Mouse (Mus musculus) ovary, postnatal 10 days (tissue): ENCODE results near the gene Tbc1d1.
A peak's percentile ranks its signal among the peaks of the same experiment; 100 is the strongest.

Experiments
- DNase-seq: peaks from one replicate; pipeline ENCODE4 v3.0.0; 2022; ENCODE audit warnings: low spot score

Tbc1d1 gene

DNA sequence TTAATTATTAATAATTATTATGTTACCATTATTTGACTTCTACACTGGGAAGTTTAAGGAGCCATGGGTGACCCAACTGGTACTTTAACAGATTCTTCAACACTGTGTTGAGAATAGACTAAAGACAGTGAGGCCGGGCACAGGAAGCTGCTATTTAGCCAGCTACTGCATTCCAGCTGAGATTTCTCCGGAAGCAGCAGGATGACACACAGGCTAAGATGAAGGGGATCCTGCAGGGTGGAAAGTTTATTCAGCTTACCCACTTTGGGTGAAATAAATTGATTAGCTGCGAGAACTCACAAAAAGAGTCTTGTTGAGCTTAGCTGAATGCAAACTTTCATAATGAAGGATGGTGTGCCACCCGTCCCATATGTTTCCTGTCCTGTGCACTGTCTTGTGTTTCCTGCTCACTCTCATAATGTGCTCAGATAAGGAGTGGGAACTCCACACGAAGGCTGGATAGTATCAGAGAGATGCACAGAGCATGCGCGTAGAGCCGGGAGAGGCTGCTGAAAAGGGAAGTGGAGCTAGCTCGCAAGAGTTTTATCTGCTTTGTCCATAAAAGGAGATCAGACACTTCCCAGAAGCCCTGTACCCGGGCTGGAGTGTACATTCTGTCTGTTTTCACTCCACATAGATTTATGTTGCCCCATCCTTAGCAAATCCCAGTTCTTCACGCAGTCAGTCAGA, at the start of gene Tbc1d1:
Tbc1d1 (plus strand) TSS at position 445 of the 690 bp plus-strand sequence.
- peak; percentile 11 for DNase-seq

DNA sequence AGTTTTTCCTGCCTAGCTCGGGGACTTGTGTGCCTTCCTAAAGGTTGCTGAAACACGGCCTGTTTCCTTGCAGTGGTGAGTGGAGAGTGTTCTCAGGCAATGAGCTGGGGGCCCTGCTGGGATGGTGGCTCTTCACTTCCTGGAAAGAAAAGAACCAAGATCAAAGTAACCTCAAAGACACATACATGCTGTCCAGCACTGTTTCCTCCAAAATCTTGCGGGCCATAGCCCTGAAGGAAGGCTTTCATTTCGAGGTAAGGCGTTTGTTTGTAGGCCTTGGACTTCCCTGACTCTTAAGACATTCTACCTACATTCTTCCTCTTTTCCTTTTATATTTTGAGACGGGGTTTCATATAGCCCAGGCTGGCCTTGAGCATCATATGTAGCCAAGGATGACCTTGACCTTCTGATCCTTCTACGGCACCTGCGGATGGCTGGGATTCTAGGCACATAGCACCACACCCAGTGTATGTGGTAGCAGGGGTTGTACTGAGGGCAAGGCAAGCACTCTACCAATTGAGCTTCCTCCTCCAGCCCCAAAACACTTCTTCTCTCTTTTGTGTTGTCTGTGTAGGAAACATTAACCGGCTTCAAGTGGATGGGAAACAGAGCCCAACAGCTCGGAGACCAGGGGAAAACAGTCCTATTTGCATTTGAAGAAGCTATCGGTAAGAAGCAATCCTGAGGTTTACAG, 48.4 kb upstream of the Tbc1d1 start:
- DNase-seq, result no peak

GRCm38 (mm10) chr5:64109217-64109616, 46.9 kb upstream of the Tbc1d1 start:
- no peak for DNase-seq

GRCm38 (mm10) chr5:64112360-64112759, 43.7 kb upstream of the Tbc1d1 start:
- DNase-seq, result no peak

- DNase-seq, result no peak
Observed at GRCm38 (mm10) chr5:64114210-64114609, 41.9 kb upstream of the Tbc1d1 start.

- DNase-seq, result no peak
Observed at GRCm38 (mm10) chr5:64117191-64117590, 38.9 kb upstream of the Tbc1d1 start.

- no peak for DNase-seq
Observed at GRCm38 (mm10) chr5:64125783-64126182, 30.3 kb upstream of the Tbc1d1 start.

DNA sequence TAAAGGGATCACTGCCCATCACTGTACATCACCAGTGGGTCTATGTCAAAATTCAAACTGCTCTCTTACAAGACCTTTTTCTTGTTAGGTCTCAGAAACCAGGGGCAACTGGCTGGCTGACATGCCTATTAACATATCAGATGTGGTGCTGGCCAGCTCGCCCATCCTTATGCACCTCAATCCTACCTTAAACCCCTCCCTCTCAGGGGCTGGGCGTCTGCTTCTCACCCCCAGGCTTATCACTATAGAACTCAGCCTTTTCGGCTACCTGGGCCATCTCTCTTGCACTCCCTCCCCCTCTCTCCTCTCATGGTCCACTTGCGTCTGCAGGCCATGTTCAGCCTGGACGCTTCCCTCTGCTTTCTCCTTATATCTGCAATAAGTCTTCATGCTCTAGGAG, 24.6 kb upstream of the Tbc1d1 start:
- no peak for DNase-seq

GRCm38 (mm10) chr5:64133901-64134300, 22.2 kb upstream of the Tbc1d1 start:
- DNase-seq, result no peak

DNA sequence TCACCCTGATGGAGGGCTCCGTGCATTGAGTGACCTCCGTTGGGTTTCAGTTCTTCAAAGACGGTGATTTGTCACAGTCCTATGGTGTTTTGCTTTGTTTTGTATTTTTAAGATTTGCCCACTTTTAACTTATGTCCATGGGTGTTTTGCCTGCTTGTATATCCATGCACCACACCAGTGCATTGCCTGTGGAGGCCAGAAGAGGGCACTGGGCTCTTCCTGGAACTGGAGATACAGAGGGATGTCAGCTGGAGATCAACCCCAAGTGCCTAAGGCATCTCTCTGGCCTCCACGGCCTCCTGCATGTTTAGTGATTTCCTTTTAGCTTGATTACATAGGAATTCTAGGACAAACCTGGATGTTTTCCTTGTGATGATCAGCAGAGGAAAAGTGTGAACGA, 19.8 kb upstream of the Tbc1d1 start:
- DNase-seq, result no peak

GRCm38 (mm10) chr5:64140202-64140601, 15.9 kb upstream of the Tbc1d1 start:
- DNase-seq, result no peak

- DNase-seq, result no peak
Observed at GRCm38 (mm10) chr5:64144315-64144714, 11.8 kb upstream of the Tbc1d1 start.

DNA sequence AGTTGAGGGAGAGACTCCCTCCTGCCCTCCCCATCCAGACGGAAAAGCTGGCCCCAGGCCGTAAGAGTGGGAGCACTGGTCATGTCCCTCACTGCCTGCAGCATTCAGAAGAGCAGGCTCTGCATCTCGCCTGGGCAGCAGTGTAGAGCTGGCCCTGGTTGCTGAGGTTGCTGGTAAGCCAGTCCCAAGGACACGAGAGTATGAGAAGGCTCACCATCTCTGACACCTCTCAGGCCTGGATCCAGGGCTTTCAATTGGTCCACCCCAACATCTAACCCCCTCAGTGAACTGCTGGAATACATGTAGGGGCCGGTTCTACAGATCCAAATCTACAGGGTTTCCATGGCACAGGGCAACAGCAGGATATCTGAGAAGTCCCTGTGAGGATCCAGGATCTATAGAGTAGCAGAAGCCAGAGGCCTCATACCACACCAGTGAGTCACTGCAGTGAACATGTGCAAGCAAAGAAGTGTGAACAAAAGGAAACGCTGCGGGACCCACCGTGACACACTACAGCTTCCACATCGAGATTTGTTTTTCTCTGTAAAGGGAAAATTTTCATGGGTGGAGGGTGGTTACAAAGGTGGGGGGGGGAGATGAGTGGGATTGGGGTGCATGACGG, 9.6 kb upstream of the Tbc1d1 start:
- no peak for DNase-seq

DNA sequence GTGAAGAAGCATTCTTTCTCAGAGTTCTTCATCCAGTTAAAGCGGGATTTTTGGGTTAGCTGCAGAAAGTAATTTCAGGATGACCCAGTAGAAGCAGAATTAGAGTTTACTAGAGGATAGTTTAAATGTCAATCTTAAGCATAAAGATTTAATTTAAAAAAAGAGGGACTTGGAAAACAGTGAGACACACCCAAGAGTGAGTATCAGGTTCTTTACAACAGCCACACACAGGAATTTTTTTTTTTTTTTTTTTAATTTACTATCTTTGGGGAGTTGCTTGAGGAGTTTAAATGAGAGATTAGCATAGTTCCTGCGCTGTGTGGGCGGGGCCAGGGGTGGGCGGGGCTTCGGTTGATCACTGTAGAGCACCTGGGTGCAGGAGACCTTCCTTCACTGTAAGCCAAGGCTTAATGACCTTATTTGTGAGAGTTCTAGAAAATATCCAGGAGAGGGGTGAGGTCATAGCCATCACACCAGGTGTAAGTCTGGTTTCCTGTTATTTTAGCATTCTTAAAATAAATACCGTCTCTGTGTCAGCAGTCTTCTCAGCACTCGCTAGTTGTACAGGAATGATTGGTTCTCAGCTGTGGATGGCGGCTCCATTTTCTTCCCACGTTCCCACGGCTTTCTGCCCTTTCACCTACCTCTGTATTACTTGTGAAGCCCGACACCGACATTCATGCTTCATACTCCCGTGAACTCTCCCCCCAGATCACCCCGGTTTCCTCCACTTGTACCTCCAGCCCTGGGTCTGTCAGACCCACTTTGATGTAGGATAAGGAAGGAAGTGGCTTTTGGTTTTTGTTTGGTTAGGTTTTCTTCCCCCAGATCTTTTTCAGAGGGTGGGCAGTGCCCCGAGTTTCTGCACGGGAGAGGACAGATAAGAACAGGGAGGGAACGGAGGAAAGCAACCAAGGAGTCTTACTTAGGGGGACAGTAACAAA, 6.6 kb upstream of the Tbc1d1 start:
- DNase-seq, result no peak

- no peak for DNase-seq
Observed at GRCm38 (mm10) chr5:64153319-64153718, 2.8 kb upstream of the Tbc1d1 start.

- no peak for DNase-seq
Observed at GRCm38 (mm10) chr5:64156579-64156978, 474 bp downstream of the Tbc1d1 start.

- DNase-seq, result no peak
Observed at GRCm38 (mm10) chr5:64157926-64158325, 1.8 kb downstream of the Tbc1d1 start.

GRCm38 (mm10) chr5:64158501-64158900, 2.4 kb downstream of the Tbc1d1 start:
- no peak for DNase-seq

- DNase-seq, result no peak
Observed at GRCm38 (mm10) chr5:64159065-64159780, 3.1 kb downstream of the Tbc1d1 start.

DNA sequence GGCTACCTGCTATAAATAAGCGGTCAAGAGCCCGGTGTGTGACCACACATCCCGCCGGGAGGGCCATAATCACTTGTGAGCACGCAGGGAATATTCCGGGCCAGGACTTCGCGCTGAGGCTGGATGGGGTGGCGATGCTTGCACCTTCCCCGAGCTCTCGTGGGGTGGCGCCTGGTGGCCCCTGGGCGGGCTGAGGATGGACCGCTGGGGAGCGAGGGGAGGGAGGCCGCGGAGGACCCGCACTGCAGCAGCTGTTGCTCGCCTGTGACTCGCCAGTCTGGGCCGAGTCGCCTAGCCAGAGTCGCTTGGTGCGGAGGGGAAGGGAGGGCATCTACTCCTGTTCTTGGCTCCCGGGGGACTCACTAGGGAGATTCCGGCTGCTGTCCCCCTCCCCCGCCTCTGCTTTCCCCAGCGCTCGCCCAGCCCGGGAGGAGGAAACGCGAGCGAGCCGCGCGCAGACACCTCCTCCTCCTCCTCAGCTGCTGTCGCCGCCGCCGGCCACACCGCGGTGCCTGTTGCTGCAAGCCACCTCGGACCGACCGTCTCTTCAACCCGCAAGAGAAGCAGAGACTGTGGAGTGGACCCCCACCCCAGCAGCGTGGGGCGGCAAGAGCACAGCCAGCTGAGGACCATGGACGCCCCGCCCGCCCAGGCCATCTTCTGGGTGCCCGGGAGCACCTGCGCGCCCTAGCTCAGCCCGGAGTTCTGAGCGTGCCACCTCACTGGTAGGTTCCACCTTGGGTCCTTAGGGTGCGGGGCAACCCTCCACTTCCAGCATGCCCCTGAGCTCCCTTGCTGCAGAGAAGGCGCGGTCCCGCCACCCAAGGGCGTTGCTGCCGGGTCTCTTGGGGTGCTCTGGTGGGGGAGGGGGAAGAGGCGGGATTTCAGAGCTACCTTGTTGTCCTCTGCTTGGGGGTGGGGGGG, 3.9 kb downstream of the Tbc1d1 start:
- peak; percentile 26 for DNase-seq
